Mouse (Mus musculus): Measurements from ENCODE around the gene Accs. TPM values are rescaled to one million over a fixed set of nuclear protein-coding genes. Genes with fewer than 3 reads are reported as not detected.

Accs gene
- polyA plus RNA-seq, 1 experiment: 10.6 TPM

GRCm38 (mm10) chr2:93806487-93807201, 43.1 kb downstream of the Accs start:
- Histone ChIP-seq H3K27ac (ENCODE audit: insufficient read depth, low read length) (no peak overlapping the region), H3K27me3 (ENCODE audit: control insufficient read depth, insufficient read depth, low read length) (no peaks in the 10 kb centered on the region), H3K4me3 (replicated peaks; ENCODE audit: insufficient read depth, low read depth, low read length) (no peak overlapping the region), H3K4me1 (ENCODE audit: control insufficient read depth, insufficient read depth, low read length) (peaks cover 19% of the 10 kb centered on the region)
- TF ChIP-seq POLR2A (IDR thresholded peaks at IDR 0.05; ENCODE audit: borderline replicate concordance, insufficient read depth, low read length): no peak
- TF ChIP-seq CTCF (IDR thresholded peaks at IDR 0.05; ENCODE audit: borderline replicate concordance, insufficient read depth, low read depth, low read length): no peak; the same call in 1 of the 2 replicates
- DNase-seq: peak; percentile 24 to 44
- 74% methylated on average over 6 of the region's 6 CpGs for WGBS

GRCm38 (mm10) chr2:93805523-93805922, 44.2 kb downstream of the Accs start:
- Histone ChIP-seq H3K4me3 (replicated peaks; ENCODE audit: insufficient read depth, low read depth, low read length) (no peak overlapping the region), H3K27me3 (ENCODE audit: control insufficient read depth, insufficient read depth, low read length) (no peaks in the 10 kb centered on the region), H3K27ac (ENCODE audit: insufficient read depth, low read length) (no peak overlapping the region), H3K4me1 (ENCODE audit: control insufficient read depth, insufficient read depth, low read length) (peaks cover 22% of the 10 kb centered on the region)
- TF ChIP-seq CTCF (IDR thresholded peaks at IDR 0.05; ENCODE audit: borderline replicate concordance, insufficient read depth, low read depth, low read length): no peak
- no peak for TF ChIP-seq POLR2A (IDR thresholded peaks at IDR 0.05; ENCODE audit: borderline replicate concordance, insufficient read depth, low read length)
- peak in 1 of 2 experiments; percentile 38 for DNase-seq
- WGBS: 61% methylated on average over 4 of the region's 4 CpGs

DNA sequence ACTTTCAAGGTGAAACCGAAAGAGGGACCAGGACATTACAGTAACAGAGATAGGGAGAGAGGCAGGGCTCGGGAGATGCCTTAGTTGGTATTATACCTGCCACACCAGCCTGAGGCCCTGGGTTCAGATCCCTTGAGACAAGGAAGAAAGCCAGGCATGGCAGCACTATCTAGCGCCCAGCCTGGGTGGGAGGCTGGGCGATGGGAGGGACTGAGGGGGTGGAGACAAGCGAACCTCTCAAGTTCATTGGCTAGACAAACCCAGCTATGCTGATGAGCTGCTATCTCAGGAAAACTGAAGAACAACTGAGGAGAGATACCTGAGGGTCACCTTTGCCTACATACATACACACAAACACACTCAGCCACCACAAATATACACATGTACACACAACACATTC, 44.7 kb downstream of the Accs start:
- Histone ChIP-seq H3K27me3 (ENCODE audit: control insufficient read depth, insufficient read depth, low read length) (no peaks in the 10 kb centered on the region), H3K4me1 (ENCODE audit: control insufficient read depth, insufficient read depth, low read length) (peaks cover 24% of the 10 kb centered on the region), H3K27ac (ENCODE audit: insufficient read depth, low read length) (no peak overlapping the region), H3K4me3 (replicated peaks; ENCODE audit: insufficient read depth, low read depth, low read length) (no peak overlapping the region)
- WGBS: 87% methylated on average over 5 of the region's 5 CpGs
- TF ChIP-seq POLR2A (IDR thresholded peaks at IDR 0.05; ENCODE audit: borderline replicate concordance, insufficient read depth, low read length): no peak
- TF ChIP-seq CTCF (IDR thresholded peaks at IDR 0.05; ENCODE audit: borderline replicate concordance, insufficient read depth, low read depth, low read length): no peak
- DNase-seq: no peak

DNA sequence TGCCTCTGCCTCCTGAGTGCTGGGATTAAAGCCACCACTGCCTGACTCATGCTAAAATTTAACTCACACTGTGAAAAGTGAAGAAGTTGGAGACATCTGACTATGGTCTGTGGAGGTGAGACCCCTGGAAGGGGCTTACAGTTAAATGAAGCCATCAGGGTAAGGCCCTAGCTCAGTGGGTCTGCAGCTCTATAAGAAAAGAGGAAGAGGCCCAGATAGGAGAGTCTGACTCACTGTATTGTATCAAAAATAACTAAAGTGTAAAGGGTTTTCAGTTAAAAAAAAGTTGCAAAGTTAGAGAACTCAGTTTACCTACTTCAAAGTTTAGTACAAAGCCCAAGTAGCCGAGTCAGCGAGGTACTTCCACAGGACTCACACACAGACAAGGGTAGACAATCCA, 46.8 kb downstream of the Accs start:
- no peak overlapping the region for H3K27ac ChIP-seq (ENCODE audit: insufficient read depth, low read length)
- DNase-seq: no peak
- no peaks in the 10 kb centered on the region for H3K27me3 ChIP-seq (ENCODE audit: control insufficient read depth, insufficient read depth, low read length)
- no peak for TF ChIP-seq POLR2A (IDR thresholded peaks at IDR 0.05; ENCODE audit: borderline replicate concordance, insufficient read depth, low read length)
- TF ChIP-seq CTCF (IDR thresholded peaks at IDR 0.05; ENCODE audit: borderline replicate concordance, insufficient read depth, low read depth, low read length): no peak
- H3K4me1 ChIP-seq (ENCODE audit: control insufficient read depth, insufficient read depth, low read length): peaks cover 21% of the 10 kb centered on the region
- 98% methylated on average over 2 of the region's 2 CpGs for WGBS
- no peak overlapping the region for H3K4me3 ChIP-seq (replicated peaks; ENCODE audit: insufficient read depth, low read depth, low read length)

DNA sequence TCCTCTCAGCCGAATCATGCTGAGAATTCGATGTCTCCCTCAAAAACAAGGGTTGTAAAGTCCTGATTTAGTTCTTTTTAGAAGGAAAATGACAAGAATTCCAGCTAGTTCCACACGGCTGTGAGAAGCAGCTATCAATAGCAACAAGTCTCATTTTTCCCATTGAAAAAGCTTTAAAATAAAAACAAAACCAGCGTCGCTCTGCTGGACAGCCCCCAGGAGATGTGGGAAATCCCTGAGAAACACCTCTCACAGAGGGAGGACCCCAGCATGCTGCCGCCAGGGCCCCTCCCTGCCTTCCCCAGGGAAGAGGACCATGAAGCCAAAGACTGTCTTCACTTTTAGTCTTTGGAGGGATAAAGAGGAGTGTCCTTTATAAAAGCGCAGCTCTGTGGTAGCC, 48.6 kb downstream of the Accs start:
- Histone ChIP-seq H3K27ac (ENCODE audit: insufficient read depth, low read length) (no peak overlapping the region), H3K4me1 (ENCODE audit: control insufficient read depth, insufficient read depth, low read length) (peaks cover 8% of the 10 kb centered on the region), H3K4me3 (replicated peaks; ENCODE audit: insufficient read depth, low read depth, low read length) (no peak overlapping the region), H3K27me3 (ENCODE audit: control insufficient read depth, insufficient read depth, low read length) (no peaks in the 10 kb centered on the region)
- TF ChIP-seq CTCF (IDR thresholded peaks at IDR 0.05; ENCODE audit: borderline replicate concordance, insufficient read depth, low read depth, low read length) (no peak), POLR2A (IDR thresholded peaks at IDR 0.05; ENCODE audit: borderline replicate concordance, insufficient read depth, low read length) (no peak)
- WGBS: 85% methylated on average over 7 of the region's 7 CpGs
- no peak for DNase-seq

- no peak for TF ChIP-seq CTCF (IDR thresholded peaks at IDR 0.05; ENCODE audit: borderline replicate concordance, insufficient read depth, low read depth, low read length)
- no peak for TF ChIP-seq POLR2A (IDR thresholded peaks at IDR 0.05; ENCODE audit: borderline replicate concordance, insufficient read depth, low read length)
- Histone ChIP-seq H3K27me3 (ENCODE audit: control insufficient read depth, insufficient read depth, low read length) (no peaks in the 10 kb centered on the region), H3K27ac (ENCODE audit: insufficient read depth, low read length) (no peak overlapping the region), H3K4me1 (ENCODE audit: control insufficient read depth, insufficient read depth, low read length) (peaks cover 15% of the 10 kb centered on the region), H3K4me3 (replicated peaks; ENCODE audit: insufficient read depth, low read depth, low read length) (no peak overlapping the region)
- no peak for DNase-seq
- WGBS: 72% methylated on average over 19 of the region's 19 CpGs
Measured at GRCm38 (mm10) chr2:93797162-93797795, 52.5 kb downstream of the Accs start.

DNA sequence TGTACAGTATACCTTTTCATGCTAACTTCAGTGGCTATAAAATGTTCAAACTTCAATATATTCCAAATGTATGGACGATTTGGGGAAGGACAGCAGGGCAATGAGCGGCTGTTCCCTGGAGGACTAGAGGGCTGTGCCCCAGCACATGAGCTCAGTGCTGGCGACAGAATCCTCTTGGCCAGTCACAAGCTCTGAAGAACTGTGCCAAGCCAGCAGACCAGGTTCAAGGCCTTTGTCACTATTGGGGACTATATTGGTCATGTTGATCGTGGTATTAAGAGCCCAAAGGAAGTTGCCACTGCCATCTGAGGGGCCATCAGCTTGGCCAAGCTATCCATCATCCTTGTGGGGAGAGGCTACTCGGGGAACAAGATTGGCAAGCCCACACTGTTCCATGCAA, 55.4 kb downstream of the Accs start:
- WGBS: 25% methylated on average over 5 of the region's 5 CpGs
- Histone ChIP-seq H3K27ac (ENCODE audit: insufficient read depth, low read length) (no peak overlapping the region), H3K4me3 (replicated peaks; ENCODE audit: insufficient read depth, low read depth, low read length) (no peak overlapping the region), H3K4me1 (ENCODE audit: control insufficient read depth, insufficient read depth, low read length) (peaks cover 34% of the 10 kb centered on the region), H3K27me3 (ENCODE audit: control insufficient read depth, insufficient read depth, low read length) (no peaks in the 10 kb centered on the region)
- TF ChIP-seq CTCF (IDR thresholded peaks at IDR 0.05; ENCODE audit: borderline replicate concordance, insufficient read depth, low read depth, low read length): no peak
- peak in 1 of 2 experiments; percentile 58 for DNase-seq
